Mouse (Mus musculus) mouse trophoblast stem cell (cell line): ENCODE results near the gene Arrb2.
"Not testable (repeated sequence)": the region's sequence is repeated elsewhere in the genome, so short reads cannot be mapped to it uniquely, and the experiment has no call there.

Experiments used
- in situ Hi-C, 2 experiments: fragments of 300-500 bp; cut with MseI, MboI; formaldehyde crosslinking; loops; 2 replicates in 1 of 2; 3 replicates in 1 of 2; pipeline ENCODE4 v1.15.1; 2025

The Arrb2 gene

GRCm38 (mm10) chr11:70432048-70432894 is at the start of gene Arrb2:
Arrb2 (plus strand) TSS chr11:70432635.
- in situ Hi-C loops = no loop called here

- in situ Hi-C loops = no loop called here
Measured at GRCm38 (mm10) chr11:70384136-70384535, 48.3 kb upstream of the Arrb2 start.

- in situ Hi-C loops = no loop called here
Measured at GRCm38 (mm10) chr11:70387436-70387835, 45.0 kb upstream of the Arrb2 start.

- in situ Hi-C loops = no loop called here
Measured at GRCm38 (mm10) chr11:70389421-70389820, 43.0 kb upstream of the Arrb2 start.

- in situ Hi-C loops = no loop called here
Measured at GRCm38 (mm10) chr11:70403598-70403997, 28.8 kb upstream of the Arrb2 start.

GRCm38 (mm10) chr11:70409594-70410296 is 22.7 kb upstream of the Arrb2 start, which contains the start of gene Pelp1:
Pelp1 (minus strand) TSS chr11:70410031.
- in situ Hi-C loops = loop anchor here (5.0 to 10.0 kb wide), 2 partner anchors 93 to 205 kb away; partner anchors contain the start of genes 4930544D05Rik (in 1 of the 2) and Chrne (in 1 of the 2)

GRCm38 (mm10) chr11:70410297-70410643 is 22.2 kb upstream of the Arrb2 start:
- in situ Hi-C loops = loop anchor here (5.0 to 10.0 kb wide), 2 partner anchors 92 to 205 kb away; partner anchors contain the start of genes 4930544D05Rik (in 1 of the 2) and Chrne (in 1 of the 2)

GRCm38 (mm10) chr11:70412591-70412990 is 19.8 kb upstream of the Arrb2 start:
- in situ Hi-C loops = loop anchor here (5.0 to 10.0 kb wide), 2 partner anchors 90 to 202 kb away; partner anchors contain the start of genes 4930544D05Rik (in 1 of the 2) and Chrne (in 1 of the 2)

GRCm38 (mm10) chr11:70413961-70414360 is 18.5 kb upstream of the Arrb2 start:
- in situ Hi-C loops = loop anchor here (5.0 to 10.0 kb wide), 2 partner anchors 88 to 201 kb away; partner anchors contain the start of genes 4930544D05Rik (in 1 of the 2) and Chrne (in 1 of the 2)

GRCm38 (mm10) chr11:70418199-70418598 is 14.2 kb upstream of the Arrb2 start:
- in situ Hi-C loops = loop anchor here in 1 of 2 experiments (5.0 to 10.0 kb wide), 2 partner anchors 89 to 197 kb away; partner anchors contain the start of genes 4930544D05Rik, Chrne and Tm4sf5

GRCm38 (mm10) chr11:70419486-70419885 is 12.9 kb upstream of the Arrb2 start:
- in situ Hi-C loops = loop anchor here in 1 of 2 experiments (5.0 to 10.0 kb wide), 2 partner anchors 88 to 195 kb away; partner anchors contain the start of genes 4930544D05Rik, Chrne and Tm4sf5

GRCm38 (mm10) chr11:70426598-70426997 is 5.8 kb upstream of the Arrb2 start:
- in situ Hi-C loops = not testable (repeated sequence)

GRCm38 (mm10) chr11:70431574-70431973 is 861 bp upstream of the Arrb2 start:
- in situ Hi-C loops = no loop called here

GRCm38 (mm10) chr11:70432895-70433568 is 597 bp downstream of the Arrb2 start:
- in situ Hi-C loops = no loop called here

GRCm38 (mm10) chr11:70433569-70433943 is 1.1 kb downstream of the Arrb2 start:
- in situ Hi-C loops = no loop called here

- in situ Hi-C loops = no loop called here
Measured at GRCm38 (mm10) chr11:70433951-70434350, 1.5 kb downstream of the Arrb2 start.

GRCm38 (mm10) chr11:70435476-70435875 is 3.0 kb downstream of the Arrb2 start:
- in situ Hi-C loops = no loop called here

GRCm38 (mm10) chr11:70437426-70437825 is 5.0 kb downstream of the Arrb2 start:
- in situ Hi-C loops = no loop called here

- in situ Hi-C loops = no loop called here
Measured at GRCm38 (mm10) chr11:70438728-70439374, 6.4 kb downstream of the Arrb2 start.

- in situ Hi-C loops = no loop called here
Measured at GRCm38 (mm10) chr11:70440637-70441036, 8.2 kb downstream of the Arrb2 start.

GRCm38 (mm10) chr11:70441882-70442281 is 9.4 kb downstream of the Arrb2 start:
- in situ Hi-C loops = no loop called here
